Mouse (Mus musculus) hematopoietic stem cell, adult 5-6 weeks (primary cell): Measurements from ENCODE around the gene Cbx8. TPM values are rescaled to one million over a fixed set of nuclear protein-coding genes. Genes with fewer than 3 reads are reported as not detected.
A peak's percentile ranks its signal among the peaks of the same experiment; 100 is the strongest.

Source experiments
- ATAC-seq, 2 experiments: fragments of 125-278 bp in 1 of 2; replicated peaks in 1 of 2; 2 replicates each; pipeline ENCODE4 v1.8.0; 2016 to 2017; ENCODE audit warnings: inconsistent platforms in 2 of 2, mild to moderate bottlenecking in 2 of 2, moderate number of reproducible peaks in 2 of 2, low read depth in 1 of 2, moderate TSS enrichment in 1 of 2; ENCODE audit not compliant: low FRiP score in 2 of 2, poor library complexity in 2 of 2, severe bottlenecking in 2 of 2, insufficient read depth in 1 of 2, low TSS enrichment in 1 of 2
- total RNA-seq: library from RNA; stranded (forward); fragments of 172-1452, 232-1000 nt; gene quantifications from 2 replicates; pipeline ENCODE4 v1.2.3, GENCODE M21; 2017

Cbx8 gene
- 2.9 and 3.0 TPM in 2 replicates for total RNA-seq

DNA sequence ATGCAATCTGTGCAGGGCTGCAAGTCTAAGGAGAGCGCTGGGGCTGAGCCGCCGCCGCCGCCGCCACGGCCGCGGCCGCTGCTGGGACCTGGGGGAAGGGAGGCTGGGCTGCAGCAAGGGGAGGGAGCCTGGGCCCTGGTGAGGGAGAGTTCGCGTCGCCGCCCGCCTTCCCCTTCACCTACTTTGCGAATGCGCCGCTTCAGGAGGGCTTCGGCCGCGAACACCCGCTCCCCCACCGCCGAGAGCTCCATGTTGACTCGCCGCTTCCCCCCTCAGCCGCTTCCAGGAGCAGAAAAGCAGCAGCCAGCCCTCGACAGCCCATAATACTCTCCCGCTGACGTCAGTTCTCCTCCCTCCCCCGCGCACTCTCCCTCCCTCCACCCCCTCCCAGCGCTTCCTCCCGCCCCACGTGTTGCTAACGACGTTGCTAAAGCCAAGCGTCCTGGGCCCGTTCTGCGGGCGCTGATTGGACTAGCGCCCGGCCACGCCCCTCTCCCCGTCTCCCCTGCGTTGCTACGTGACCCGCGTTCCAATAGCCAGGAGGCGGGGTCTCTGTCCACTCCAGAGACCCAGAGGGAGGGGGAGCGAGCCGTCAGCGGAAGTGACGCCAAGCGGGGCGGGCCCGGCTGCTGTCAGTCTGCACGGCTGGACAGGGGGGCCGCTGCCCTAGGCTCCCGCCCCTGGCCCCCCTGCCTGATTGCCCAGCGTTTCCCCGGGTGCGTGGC lies at the start of gene Cbx8:
Gene Cbx8 (minus strand): TSS at position 370 of the 725 bp plus-strand sequence.
- ATAC-seq: peak; percentile 88 to 90

DNA sequence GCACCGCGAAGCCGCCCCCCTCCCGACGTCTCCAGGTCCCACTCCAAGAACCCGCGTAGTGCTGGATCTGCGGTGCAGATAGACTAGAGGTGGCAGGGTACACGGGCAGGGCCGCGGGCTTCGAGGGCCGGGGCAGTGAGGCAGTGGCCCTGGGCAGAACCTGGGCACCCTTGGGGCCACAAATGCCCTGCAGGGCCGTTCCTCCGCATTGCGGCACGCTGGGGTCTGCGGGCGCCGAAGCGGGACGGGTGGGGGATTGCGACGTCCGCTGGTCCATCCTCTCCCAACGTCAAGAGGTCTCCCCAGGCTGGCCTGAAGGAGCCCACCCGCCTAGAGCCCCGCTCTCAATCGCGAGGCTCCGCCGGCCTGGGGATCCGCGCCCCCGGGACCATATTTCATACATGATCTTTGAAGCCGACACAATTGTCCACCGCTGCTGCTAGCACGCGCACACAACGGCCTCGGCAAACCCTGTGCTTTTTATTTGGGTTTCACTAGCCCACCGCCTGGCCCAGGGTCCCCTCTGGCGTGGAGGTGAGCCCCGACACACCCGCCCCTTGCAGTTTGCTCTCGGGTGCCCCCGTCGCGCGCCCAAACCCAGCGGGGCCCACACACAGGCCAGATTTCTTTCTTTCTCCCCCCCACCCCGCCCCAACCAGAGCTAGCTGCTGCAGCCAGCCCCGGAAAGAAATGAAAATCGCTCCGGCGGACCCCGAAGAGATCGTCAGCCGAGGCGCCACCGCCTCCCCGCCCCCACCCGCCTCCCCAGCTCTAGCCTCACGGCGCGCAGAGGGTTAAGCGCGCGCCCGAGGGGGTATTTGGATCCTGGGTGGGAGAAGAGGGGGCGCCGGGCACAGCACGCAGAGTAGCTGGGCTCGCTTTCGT lies 49.5 kb upstream of the Cbx8 start:
- ATAC-seq: no peak

DNA sequence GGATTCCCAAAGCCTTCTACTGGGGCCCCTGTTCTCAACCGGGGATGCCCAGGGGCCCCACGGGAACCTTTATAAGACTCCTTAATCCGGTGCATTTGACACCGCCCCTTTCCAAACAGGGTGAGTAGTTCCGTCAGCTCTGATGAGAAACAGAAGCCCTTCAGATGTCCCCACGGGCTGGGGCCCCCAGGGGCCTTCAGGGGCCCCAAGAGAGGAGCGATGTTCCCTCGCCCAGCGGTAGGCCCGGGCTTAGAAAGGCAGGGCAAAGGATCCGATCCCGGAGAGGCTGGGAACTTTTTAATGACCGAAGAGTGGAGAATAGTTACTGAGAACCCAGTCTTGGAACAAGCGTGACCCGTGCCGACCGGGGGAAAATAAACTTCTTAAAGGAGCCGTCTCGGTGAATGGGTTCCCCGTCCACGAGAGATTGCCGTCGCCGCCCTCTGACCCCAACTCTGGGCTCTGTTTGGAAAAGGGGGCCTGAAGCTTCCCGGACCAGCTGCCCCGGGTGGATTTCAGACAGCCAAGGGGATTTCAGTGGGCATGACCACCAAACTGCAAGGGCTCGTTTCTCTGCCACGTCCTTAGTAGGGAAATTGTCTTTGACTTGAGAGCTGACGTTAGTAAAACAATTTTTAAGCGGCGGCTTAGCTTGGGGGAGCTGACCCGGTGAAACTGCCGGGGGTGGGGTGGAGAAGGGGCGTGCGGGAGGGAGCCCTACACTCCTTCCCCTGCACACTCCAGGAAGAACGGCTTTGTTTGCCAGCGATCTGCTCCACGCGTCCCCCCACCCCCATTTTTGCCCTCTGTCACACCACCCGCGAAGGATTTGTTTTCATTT lies 48.7 kb upstream of the Cbx8 start:
- no peak for ATAC-seq

DNA sequence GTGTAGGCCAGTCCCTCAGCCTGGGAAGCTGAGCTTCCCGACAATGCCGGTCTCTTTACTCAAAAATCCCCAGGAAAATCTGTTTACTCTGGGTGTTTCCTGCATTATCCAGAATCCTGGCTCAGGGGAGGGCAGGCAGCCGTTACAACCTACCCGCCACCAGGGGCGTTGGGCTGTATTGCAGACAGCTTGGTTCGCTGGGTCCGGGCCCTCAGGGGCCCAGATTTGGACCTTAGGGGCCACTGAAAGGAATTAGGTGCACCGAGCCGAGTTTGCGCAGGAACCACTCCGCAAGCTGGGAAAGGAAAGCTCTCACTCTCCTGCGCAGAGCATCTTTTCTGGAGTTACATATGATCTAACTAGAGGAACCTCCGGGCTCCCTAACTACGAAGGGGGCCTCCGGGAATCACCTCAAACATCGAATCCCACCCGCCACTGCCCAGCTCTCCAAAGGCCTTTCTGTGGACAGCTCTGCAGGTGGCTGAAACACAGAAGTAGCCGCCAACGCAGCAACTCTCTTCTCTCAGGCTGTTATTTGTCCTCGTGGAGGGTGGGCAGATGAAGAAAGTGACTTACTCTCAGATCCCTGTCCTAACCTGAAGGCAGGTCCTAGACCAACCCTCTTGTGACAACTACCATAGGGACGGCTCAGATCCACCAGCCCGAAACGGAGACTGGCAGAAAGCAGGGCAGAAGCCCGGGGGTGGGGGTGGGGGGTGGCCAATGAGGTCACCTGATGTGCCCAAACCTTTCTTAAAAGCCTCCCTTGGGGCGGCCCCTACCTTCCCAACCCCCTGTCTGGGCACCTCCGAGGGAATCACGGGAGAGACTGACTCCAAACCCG lies 47.8 kb upstream of the Cbx8 start:
- no peak for ATAC-seq

GRCm38 (mm10) chr11:119087301-119088082 lies 46.7 kb upstream of the Cbx8 start:
- peak in 1 of 2 experiments; percentile 7; a peak in 1 of 4 replicates for ATAC-seq

- ATAC-seq: peak; percentile 65 to 72
These were observed 45.6 kb upstream of the Cbx8 start, which contains the start of gene Cbx4 for GRCm38 (mm10) chr11:119086144-119086971. Cbx4 (minus strand) TSS chr11:119086221.

- ATAC-seq: no peak
These were observed 44.7 kb upstream of the Cbx8 start for GRCm38 (mm10) chr11:119085279-119086062.

- no peak for ATAC-seq
These were observed 43.9 kb upstream of the Cbx8 start for GRCm38 (mm10) chr11:119084446-119085278.

DNA sequence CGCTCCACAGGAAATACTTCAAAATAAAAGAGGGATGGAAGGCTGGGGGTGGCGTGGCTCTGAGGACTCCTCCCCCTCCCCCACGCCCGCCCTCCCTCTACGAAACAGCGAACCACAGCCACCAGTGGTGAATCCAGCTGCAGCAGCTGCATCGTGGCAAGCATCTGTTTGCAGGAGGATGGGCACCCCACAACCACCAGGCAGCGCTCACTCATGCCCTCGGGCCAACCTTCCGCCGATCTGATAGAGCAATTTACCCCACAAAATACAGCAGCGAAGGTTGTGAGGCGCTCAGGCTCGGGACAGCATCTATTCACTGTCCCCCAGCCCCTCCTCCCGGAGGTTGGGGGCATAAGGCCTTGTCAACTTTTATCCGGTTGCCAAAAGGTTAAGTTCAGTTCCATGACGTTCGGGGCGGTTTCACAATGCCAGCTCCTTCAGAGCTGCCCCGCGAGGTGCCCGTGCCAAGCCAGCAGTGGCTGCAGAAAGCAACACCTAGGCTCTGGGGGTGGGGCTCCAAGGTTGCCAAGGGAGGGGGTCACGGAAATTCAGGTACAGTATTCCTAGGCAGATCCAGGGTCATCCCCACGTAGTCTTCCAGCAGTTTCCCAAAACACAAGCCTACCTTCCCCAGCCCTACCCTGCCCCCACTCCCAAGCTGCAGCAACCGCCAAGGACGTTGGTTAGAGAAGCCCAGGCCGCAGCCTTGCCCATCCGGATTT lies 43.1 kb upstream of the Cbx8 start:
- peak; percentile 12; a peak in 2 of 4 replicates for ATAC-seq

DNA sequence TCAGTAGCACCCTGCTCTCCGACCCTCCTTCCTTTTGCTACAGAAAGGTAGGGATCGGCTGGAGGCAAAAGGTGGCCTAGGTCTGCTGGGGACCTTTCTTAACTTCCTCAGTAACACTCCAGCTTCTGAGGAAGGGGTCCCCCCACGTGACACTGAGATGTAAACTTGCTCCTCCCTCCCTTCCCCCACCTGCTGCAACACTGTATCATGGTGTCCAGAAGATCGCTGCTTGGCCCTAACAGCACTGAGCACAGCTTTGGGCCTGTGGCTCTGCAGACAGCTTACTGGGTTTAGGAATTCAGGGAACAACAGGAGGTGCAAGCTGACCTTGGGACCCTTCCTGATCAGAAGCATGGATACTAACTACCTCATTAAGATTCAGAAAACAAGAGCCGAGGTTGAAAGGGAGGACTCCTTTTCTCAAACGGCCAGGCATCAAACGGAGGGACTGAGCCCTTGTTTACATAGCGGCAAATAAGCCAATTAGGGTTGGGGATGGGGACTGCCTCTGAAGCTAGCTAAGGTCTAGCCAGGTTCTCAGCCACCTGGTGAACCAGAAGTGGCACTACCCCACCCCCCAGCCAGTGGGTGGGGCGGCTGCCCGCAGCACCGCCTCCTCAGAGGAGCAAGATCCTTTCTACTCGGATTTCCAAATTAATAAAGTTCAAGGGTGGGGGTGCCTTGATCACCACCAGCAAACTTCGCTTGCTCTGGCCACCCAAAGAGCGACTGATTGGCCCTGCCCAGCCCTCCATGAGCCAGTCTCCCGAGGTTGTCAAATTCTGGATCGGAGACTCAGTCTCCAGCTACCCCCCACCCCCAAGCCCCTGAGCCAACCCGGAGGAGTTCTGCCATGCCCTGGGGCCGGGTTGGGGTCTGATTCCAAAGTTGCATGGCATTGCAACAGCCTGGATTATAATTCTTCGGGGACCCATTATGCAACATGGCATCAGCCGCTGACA lies 42.1 kb upstream of the Cbx8 start:
- no peak for ATAC-seq

DNA sequence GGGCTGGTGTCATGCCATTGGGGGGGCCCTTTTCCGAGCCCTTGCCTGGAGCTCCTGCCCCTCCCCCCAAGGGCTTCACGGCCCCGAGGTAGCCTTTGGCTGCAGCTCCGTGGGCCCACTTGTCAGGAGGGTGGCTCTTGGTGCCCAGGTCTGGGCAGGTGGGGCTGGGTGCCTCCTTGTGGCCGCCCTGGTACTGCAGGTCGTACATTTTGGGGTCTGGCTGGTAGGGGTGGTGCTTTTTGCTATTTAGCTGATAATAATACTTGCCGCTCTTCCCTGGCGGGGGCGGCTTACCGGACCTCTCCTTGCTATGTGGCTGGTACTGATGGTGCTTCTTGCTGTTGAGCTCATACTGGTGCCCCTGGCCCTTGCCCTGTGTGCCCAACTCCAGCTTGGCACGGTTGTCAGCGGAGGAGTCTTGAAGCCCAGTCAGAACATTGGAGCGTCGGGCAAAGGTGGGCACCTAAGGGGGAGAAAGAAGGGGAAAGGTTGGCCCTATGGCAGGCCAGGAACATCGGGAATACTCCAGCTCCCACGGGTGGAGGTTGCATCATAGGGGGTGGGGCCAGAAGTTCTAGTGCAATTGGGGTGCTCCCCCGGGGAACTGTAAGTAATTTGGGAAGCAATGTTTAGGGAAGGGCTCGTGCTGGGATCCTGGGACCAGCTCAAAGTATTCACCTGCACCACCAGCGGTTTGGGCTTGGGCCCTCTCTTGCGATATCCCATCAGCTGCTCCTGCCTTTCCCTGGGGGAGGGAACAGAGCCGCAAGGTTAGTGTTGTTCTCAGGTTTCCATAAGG lies 41.3 kb upstream of the Cbx8 start:
- no peak for ATAC-seq
